8 mouse cellular contexts compared by ENCODE assay signal in genomic region chr10:77971709-77972553, GRCm38 (mm10). TPM values are rescaled to one million over a fixed set of nuclear protein-coding genes. Genes with fewer than 3 reads are reported as not detected.
DNase-seq lines count a peak whose midpoint lies in the region; TF ChIP-seq lines count a peak whose summit lies in the region.
"Had no signal": no experiment of that assay in that cellular context is flagged by ENCODE, and none has a peak within 500 bp of the region (broad histone marks: within the 10 kb centered on the region; RNA-seq: fewer than 3 reads in every experiment).

No protein-coding gene starts in this region.

- H3K9me3 ChIP-seq in ES-Bruce4 (replicated peaks; ENCODE audit: control insufficient read depth, insufficient read depth, low read length, poor library complexity, severe bottlenecking) = no peaks in the 10 kb centered on the region
- H3K9me3 ChIP-seq: embryonic facial prominence, embryonic 15.5 days had no signal

- no peak for TF ChIP-seq EP300 in ES-Bruce4 (IDR thresholded peaks at IDR 0.05; ENCODE audit: insufficient read depth, low read depth, low read length)

- H3K27ac ChIP-seq in layer of hippocampus, adult 2 months = no peak overlapping the region
- H3K27ac ChIP-seq in ES-Bruce4 (ENCODE audit: insufficient read depth, low read length) = no peak overlapping the region
- H3K27ac ChIP-seq in bone marrow macrophage, adult 2 months (ENCODE audit: insufficient read depth, low read depth, low read length) = peak overlapping the region; percentile 60
- H3K27ac ChIP-seq: embryonic facial prominence, embryonic 15.5 days had no signal

- H3K27me3 ChIP-seq in ES-Bruce4 (ENCODE audit: control insufficient read depth, insufficient read depth, low read length, poor library complexity, severe bottlenecking) = 0 out of 2 replicates have a peak, but pooled peaks cover 4% of the 10 kb centered on the region

- H3K36me3 ChIP-seq in ES-Bruce4 (ENCODE audit: control insufficient read depth, insufficient read depth, low read length, poor library complexity, severe bottlenecking) = no peaks in the 10 kb centered on the region
- H3K36me3 ChIP-seq: embryonic facial prominence, embryonic 15.5 days had no signal

- no peak overlapping the region for H3K4me3 ChIP-seq in layer of hippocampus, adult 2 months
- H3K4me3 ChIP-seq in ES-Bruce4 (ENCODE audit: low read depth, low read length) = no peak overlapping the region
- H3K4me3 ChIP-seq in bone marrow macrophage, adult 2 months (ENCODE audit: insufficient read depth, low read length) = no peak overlapping the region
- H3K4me3 ChIP-seq: embryonic facial prominence, embryonic 15.5 days had no signal

- peak; percentile 68 for TF ChIP-seq CTCF in layer of hippocampus, adult 2 months (conservative IDR thresholded peaks at IDR 0.05)
- TF ChIP-seq CTCF in ES-Bruce4 (IDR thresholded peaks at IDR 0.05; ENCODE audit: low read depth, low read length) = peak; percentile 83
- TF ChIP-seq CTCF in bone marrow macrophage, adult 2 months (IDR thresholded peaks at IDR 0.05; ENCODE audit: low read depth, low read length) = peak; percentile 25; the same call in 1 of the 2 replicates

- no peak for TF ChIP-seq POLR2A in ES-Bruce4 (IDR thresholded peaks at IDR 0.05; ENCODE audit: insufficient read depth, low read length)
- TF ChIP-seq POLR2A in bone marrow macrophage, adult 2 months (IDR thresholded peaks at IDR 0.05; ENCODE audit: borderline replicate concordance, low read depth, low read length) = no peak

- H3K4me1 ChIP-seq in ES-Bruce4 (ENCODE audit: control insufficient read depth, insufficient read depth, low read length) = no peaks in the 10 kb centered on the region
- peaks cover 49% of the 10 kb centered on the region for H3K4me1 ChIP-seq in bone marrow macrophage, adult 2 months (ENCODE audit: control insufficient read depth, insufficient read depth, low read length)

- DNase-seq in layer of hippocampus, adult 2 months (ENCODE audit: low spot score in 2 of 2) = peak in 1 of 2 experiments; percentile 49
- no peak for DNase-seq in layer of hippocampus, postnatal 36 days
- DNase-seq in mesoderm, embryonic 11.5 days (ENCODE audit: low read depth, low spot score) = peak; percentile 40
- no peak for DNase-seq in urinary bladder, postnatal 10 days (ENCODE audit: low spot score)
- no peak for DNase-seq in heart, postnatal 14 days

- H3K9ac ChIP-seq in ES-Bruce4 (ENCODE audit: low read depth, poor library complexity, severe bottlenecking) = no peak overlapping the region
- H3K9ac ChIP-seq: embryonic facial prominence, embryonic 15.5 days had no signal

- intact Hi-C loops in heart, postnatal 14 days (cut with DNase I) = no loop called here

RNA-seq across cellular contexts. Expression of gene Trpm2, which starts 1.6 kb away (rescaled TPM):
- total RNA-seq in layer of hippocampus, adult 2 months (2021) = 10 to 100 TPM; 37.4 to 41.5 TPM
- total RNA-seq in layer of hippocampus, postnatal 36 days (2021) = 10 to 100 TPM; 30.3 to 40.0 TPM
- polyA plus RNA-seq in ES-Bruce4 (2011; ENCODE audit: insufficient read depth, insufficient read length, low read depth, missing spikeins) = 0.07 TPM in 1 of 2 replicates, not detected in the other
- polyA plus RNA-seq in bone marrow macrophage, adult 2 months (2012; ENCODE audit: insufficient read depth, insufficient read length, missing spikeins) = 8.6 and 13.8 TPM in 2 replicates
- total RNA-seq in heart, postnatal 14 days (2021) = 1 to 10 TPM in 1 of 2 experiments, under 1 TPM in 1; 0.34 to 1.5 TPM

RNA-seq across cellular contexts. Expression of gene 1810043G02Rik, which starts 6.4 kb away (rescaled TPM):
- 10 to 100 TPM; 37.1 to 44.4 TPM for total RNA-seq in layer of hippocampus, adult 2 months (2021)
- 10 to 100 TPM; 34.6 to 37.4 TPM for total RNA-seq in layer of hippocampus, postnatal 36 days (2021)
- 4.2 and 4.7 TPM in 2 replicates for polyA plus RNA-seq in ES-Bruce4 (2011; ENCODE audit: insufficient read depth, insufficient read length, low read depth, missing spikeins)
- polyA plus RNA-seq in bone marrow macrophage, adult 2 months (2012; ENCODE audit: insufficient read depth, insufficient read length, missing spikeins) = 12.4 and 13.6 TPM in 2 replicates
- 10 to 100 TPM in 1 of 2 experiments, 1 to 10 TPM in 1; 8.1 to 10.2 TPM for total RNA-seq in heart, postnatal 14 days (2021)

RNA-seq across cellular contexts. Expression of gene Pfkl, which starts 38.0 kb away (rescaled TPM):
- 100 to 1,000 TPM; 232 to 233 TPM for total RNA-seq in layer of hippocampus, adult 2 months (2021)
- 100 to 1,000 TPM; 201 to 209 TPM for total RNA-seq in layer of hippocampus, postnatal 36 days (2021)
- polyA plus RNA-seq in ES-Bruce4 (2011; ENCODE audit: insufficient read depth, insufficient read length, low read depth, missing spikeins) = 100 and 102 TPM in 2 replicates
- 24.1 and 32.1 TPM in 2 replicates for polyA plus RNA-seq in bone marrow macrophage, adult 2 months (2012; ENCODE audit: insufficient read depth, insufficient read length, missing spikeins)
- total RNA-seq in heart, postnatal 14 days (2021) = 100 to 1,000 TPM; 104 to 107 TPM

Comparison
In these comparisons a context has a peak if more than half of its experiments do, and no peak if none do; other contexts are left out.
1. CTCF ChIP-seq: peak in every context shown above with its lines; median percentile 83 in ES-Bruce4; 68 in layer of hippocampus, adult 2 months; 25 in bone marrow macrophage, adult 2 months.
2. RNA of gene Trpm2, which starts 1.6 kb away (total RNA-seq): 37.4 to 41.5 TPM in layer of hippocampus, adult 2 months and 30.3 to 40.0 TPM in layer of hippocampus, postnatal 36 days; 0.34 to 1.5 TPM in heart, postnatal 14 days; every median in the first group is over 10 times any median in the second.